17 mouse cellular contexts compared by ENCODE assay signal in genomic region chr7:119880345-119880744, GRCm38 (mm10). TPM values are rescaled to one million over a fixed set of nuclear protein-coding genes. Genes with fewer than 3 reads are reported as not detected.
DNase-seq lines count a peak whose midpoint lies in the region; ATAC-seq and TF ChIP-seq lines count a peak whose summit lies in the region.
"Had no signal": no experiment of that assay in that cellular context is flagged by ENCODE, and none has a peak within 500 bp of the region (broad histone marks: within the 10 kb centered on the region; RNA-seq: fewer than 3 reads in every experiment).

No protein-coding gene starts in this region.

- TF ChIP-seq CTCF in kidney, postnatal 0 days (IDR thresholded peaks at IDR 0.05; ENCODE audit: low read depth) = no peak
- no peak for TF ChIP-seq CTCF in stomach, postnatal 0 days (IDR thresholded peaks at IDR 0.05; ENCODE audit: low read depth)

- no peak overlapping the region for H3K4me2 ChIP-seq in kidney, postnatal 0 days (ENCODE audit: low read length)
- H3K4me2 ChIP-seq in intestine, embryonic 16.5 days (ENCODE audit: low read depth, low read length) = peak overlapping the region; percentile 22; the same call in 1 of the 2 replicates
- no peak overlapping the region for H3K4me2 ChIP-seq in stomach, postnatal 0 days (replicated peaks; ENCODE audit: low read depth)
- H3K4me2 ChIP-seq: forebrain, embryonic 12.5 days; hindbrain, embryonic 15.5 days; lung, embryonic 15.5 days; neural tube, embryonic 12.5 days had no signal

- TF ChIP-seq EP300 in stomach, postnatal 0 days (optimal IDR thresholded peaks at IDR 0.05) = no peak

- H3K36me3 ChIP-seq in kidney, postnatal 0 days (ENCODE audit: insufficient read depth, low read length) = no peaks in the 10 kb centered on the region
- H3K36me3 ChIP-seq in intestine, embryonic 16.5 days (ENCODE audit: control insufficient read depth, insufficient read depth, low read length) = no peaks in the 10 kb centered on the region
- H3K36me3 ChIP-seq in stomach, postnatal 0 days (ENCODE audit: control insufficient read depth, insufficient read depth, low read length) = 0 out of 2 replicates have a peak, but pooled peaks cover under 1% of the 10 kb centered on the region
- H3K36me3 ChIP-seq: forebrain, embryonic 12.5 days; hindbrain, embryonic 15.5 days had no signal

- H3K27me3 ChIP-seq in kidney, postnatal 0 days (ENCODE audit: insufficient read depth, low read length) = no peaks in the 10 kb centered on the region
- H3K27me3 ChIP-seq in intestine, embryonic 16.5 days (replicated peaks; ENCODE audit: control insufficient read depth, insufficient read depth, low read length) = no peaks in the 10 kb centered on the region
- no peaks in the 10 kb centered on the region for H3K27me3 ChIP-seq in stomach, postnatal 0 days (ENCODE audit: control insufficient read depth, insufficient read depth, low read length)
- H3K27me3 ChIP-seq: forebrain, embryonic 12.5 days; hindbrain, embryonic 15.5 days; lung, embryonic 15.5 days; neural tube, embryonic 12.5 days had no signal

- no peaks in the 10 kb centered on the region for H3K4me1 ChIP-seq in kidney, postnatal 0 days (replicated peaks; ENCODE audit: insufficient read depth, low read length)
- H3K4me1 ChIP-seq in intestine, embryonic 16.5 days (ENCODE audit: control insufficient read depth, insufficient read depth, low read length) = 0 out of 2 replicates have a peak, but pooled peaks cover 2% of the 10 kb centered on the region
- H3K4me1 ChIP-seq in stomach, postnatal 0 days (replicated peaks; ENCODE audit: control insufficient read depth, insufficient read depth) = no peaks in the 10 kb centered on the region
- H3K4me1 ChIP-seq: embryonic facial prominence, embryonic 10.5 days; forebrain, embryonic 12.5 days; hindbrain, embryonic 15.5 days; lung, embryonic 15.5 days; neural tube, embryonic 12.5 days had no signal

- DNase-seq in adrenal gland, adult 2 months = peak; percentile 28
- DNase-seq in adrenal gland, postnatal 14 days = no peak
- DNase-seq in kidney, postnatal 0 days (ENCODE audit: low spot score) = peak; percentile 9
- no peak for DNase-seq in kidney, postnatal 10 days
- no peak for DNase-seq in stomach, postnatal 0 days (ENCODE audit: low spot score)
- no peak for DNase-seq in embryo, embryonic 10 days (ENCODE audit: low spot score)
- DNase-seq: cerebellum, adult 8-10 months; gastrocnemius, postnatal 10 days; left cerebral cortex, postnatal 4 days; midbrain, embryonic 14.5 days had no signal

- H3K27ac ChIP-seq in kidney, postnatal 0 days = no peak overlapping the region
- peak overlapping the region; percentile 58 for H3K27ac ChIP-seq in intestine, embryonic 16.5 days (ENCODE audit: low read length)
- H3K27ac ChIP-seq in stomach, postnatal 0 days (replicated peaks) = no peak overlapping the region
- H3K27ac ChIP-seq: embryonic facial prominence, embryonic 10.5 days; forebrain, embryonic 12.5 days; hindbrain, embryonic 15.5 days; lung, embryonic 15.5 days; neural tube, embryonic 12.5 days had no signal

- no peak overlapping the region for H3K9ac ChIP-seq in kidney, postnatal 0 days (ENCODE audit: low read depth, low read length)
- H3K9ac ChIP-seq in intestine, embryonic 16.5 days (ENCODE audit: low read depth, low read length) = no peak overlapping the region
- H3K9ac ChIP-seq in stomach, postnatal 0 days (ENCODE audit: low read length) = no peak overlapping the region
- H3K9ac ChIP-seq: forebrain, embryonic 12.5 days; hindbrain, embryonic 15.5 days; lung, embryonic 15.5 days; neural tube, embryonic 12.5 days had no signal

- H3K9me3 ChIP-seq in kidney, postnatal 0 days (replicated peaks; ENCODE audit: low read length) = no peaks in the 10 kb centered on the region
- H3K9me3 ChIP-seq in intestine, embryonic 16.5 days (ENCODE audit: control insufficient read depth, low read length) = no peaks in the 10 kb centered on the region
- H3K9me3 ChIP-seq in stomach, postnatal 0 days (ENCODE audit: control insufficient read depth, low read length) = no peaks in the 10 kb centered on the region
- H3K9me3 ChIP-seq: embryonic facial prominence, embryonic 10.5 days; forebrain, embryonic 12.5 days; hindbrain, embryonic 15.5 days; lung, embryonic 15.5 days; neural tube, embryonic 12.5 days had no signal

- whole genome bisulfite sequencing in kidney, postnatal 0 days = 94% methylated on average over 5 of the region's 5 CpGs
- WGBS in intestine, embryonic 16.5 days = 67% methylated on average over 5 of the region's 5 CpGs
- WGBS in stomach, postnatal 0 days = 68% methylated on average over 5 of the region's 5 CpGs

- no peak for ATAC-seq in kidney, postnatal 0 days (replicated peaks; ENCODE audit: low FRiP score, low read depth)
- ATAC-seq in intestine, embryonic 16.5 days = peak; percentile 77
- ATAC-seq in megakaryocyte, adult 5-6 weeks (ENCODE audit: poor library complexity, severe bottlenecking) = peak; percentile 63
- ATAC-seq in stomach, postnatal 0 days (ENCODE audit: low FRiP score, low TSS enrichment) = no peak

- H3K4me3 ChIP-seq in kidney, postnatal 0 days (replicated peaks; ENCODE audit: low read depth, low read length) = no peak overlapping the region
- no peak overlapping the region for H3K4me3 ChIP-seq in intestine, embryonic 16.5 days (ENCODE audit: low read length)
- no peak overlapping the region for H3K4me3 ChIP-seq in stomach, postnatal 0 days (ENCODE audit: low read depth, low read length)
- H3K4me3 ChIP-seq: embryonic facial prominence, embryonic 10.5 days; forebrain, embryonic 12.5 days; hindbrain, embryonic 15.5 days; lung, embryonic 15.5 days; neural tube, embryonic 12.5 days had no signal

RNA-seq across cellular contexts. Expression of gene Lyrm1, which starts 15.3 kb away (rescaled TPM):
- 10 to 100 TPM; 11.4 to 12.3 TPM for total RNA-seq in adrenal gland, adult 2 months (2021)
- 0.38 and 0.83 TPM in 2 replicates for polyA plus RNA-seq in adrenal gland, adult 2 months (2012; rRNA removed)
- 7.8 and 11.9 TPM in 2 replicates for total RNA-seq in adrenal gland, postnatal 14 days (2021)
- polyA plus RNA-seq in kidney, postnatal 0 days (2015; fragmentation: Nextera tagmentation; extraction: Ambion mirVana) = 8.5 and 9.3 TPM in 2 replicates
- 10.3 and 10.7 TPM in 2 replicates for polyA plus RNA-seq in intestine, embryonic 16.5 days (2015; fragmentation: Nextera tagmentation; extraction: Ambion mirVana)
- total RNA-seq in megakaryocyte, adult 5-6 weeks (2015) = 7.9 and 11.0 TPM in 2 replicates
- 10.9 and 11.0 TPM in 2 replicates for total RNA-seq in megakaryocyte, adult 5-6 weeks (2017)
- polyA plus RNA-seq in stomach, postnatal 0 days (2015; fragmentation: Nextera tagmentation; extraction: Ambion mirVana) = 10.7 and 11.2 TPM in 2 replicates

RNA-seq across cellular contexts. Expression of gene Dcun1d3, which starts 15.8 kb away (rescaled TPM):
- total RNA-seq in adrenal gland, adult 2 months (2021) = 10 to 100 TPM; 26.8 to 44.8 TPM
- polyA plus RNA-seq in adrenal gland, adult 2 months (2012; rRNA removed) = 6.5 and 6.7 TPM in 2 replicates
- 37.4 and 47.7 TPM in 2 replicates for total RNA-seq in adrenal gland, postnatal 14 days (2021)
- polyA plus RNA-seq in kidney, postnatal 0 days (2015; fragmentation: Nextera tagmentation; extraction: Ambion mirVana) = 7.0 and 7.2 TPM in 2 replicates
- 13.1 and 13.9 TPM in 2 replicates for polyA plus RNA-seq in intestine, embryonic 16.5 days (2015; fragmentation: Nextera tagmentation; extraction: Ambion mirVana)
- 5.1 and 9.5 TPM in 2 replicates for total RNA-seq in megakaryocyte, adult 5-6 weeks (2015)
- total RNA-seq in megakaryocyte, adult 5-6 weeks (2017) = 8.7 and 10.9 TPM in 2 replicates
- polyA plus RNA-seq in stomach, postnatal 0 days (2015; fragmentation: Nextera tagmentation; extraction: Ambion mirVana) = 11.5 and 12.1 TPM in 2 replicates

Comparison
In these comparisons a context has a peak if more than half of its experiments do, and no peak if none do; other contexts are left out.
1. DNase-seq: peak in adrenal gland, adult 2 months (single experiment) and kidney, postnatal 0 days (single experiment); none in adrenal gland, postnatal 14 days (single experiment), kidney, postnatal 10 days (single experiment), stomach, postnatal 0 days (single experiment) and embryo, embryonic 10 days (single experiment).
2. ATAC-seq: peak in intestine, embryonic 16.5 days (single experiment) and megakaryocyte, adult 5-6 weeks (single experiment); none in kidney, postnatal 0 days (single experiment) and stomach, postnatal 0 days (single experiment).